Mouse (Mus musculus) heart, embryonic 15.5 days (tissue): ENCODE measurements around the gene Atm. TPM values are rescaled to one million over a fixed set of nuclear protein-coding genes. Genes with fewer than 3 reads are reported as not detected.
A peak's percentile ranks its signal among the peaks of the same experiment; 100 is the strongest.

Experiments
- ATAC-seq: fragments of 200-750 bp; cut with Nextera tagmentation; replicated peaks from 2 replicates; pipeline ENCODE4 v1.8.0; 2017; ENCODE audit warnings: low read depth, moderate TSS enrichment; ENCODE audit not compliant: insufficient number of reproducible peaks, insufficient read depth, low FRiP score
- H3K27ac ChIP-seq: fragments of 300-500 bp; sonication (generic); 2 replicates; pipeline ENCODE4 v1.5.1; 2015; ENCODE audit warnings: mild to moderate bottlenecking, inconsistent platforms
- H3K27me3 ChIP-seq: fragments of 300-500 bp; sonication (generic); 2 replicates; pipeline ENCODE4 v1.6.1; 2015; ENCODE audit warnings: inconsistent platforms
- H3K36me3 ChIP-seq: fragments of 300-500 bp; sonication (generic); 2 replicates; pipeline ENCODE4 v1.6.1; 2015; ENCODE audit warnings: mild to moderate bottlenecking, inconsistent platforms
- H3K4me1 ChIP-seq: fragments of 300-500 bp; sonication (generic); replicated peaks from 2 replicates; pipeline ENCODE4 v1.6.1; 2015; ENCODE audit warnings: inconsistent platforms
- H3K4me2 ChIP-seq: fragments of 300-500 bp; sonication (generic); 2 replicates; pipeline ENCODE4 v1.6.1; 2015; ENCODE audit warnings: inconsistent platforms, mild to moderate bottlenecking, moderate library complexity
- H3K4me3 ChIP-seq: fragments of 300-500 bp; sonication (generic); 2 replicates; pipeline ENCODE4 v1.5.1; 2015; ENCODE audit warnings: mild to moderate bottlenecking, inconsistent platforms
- H3K9ac ChIP-seq: fragments of 300-500 bp; sonication (generic); 2 replicates; pipeline ENCODE4 v1.6.1; 2015; ENCODE audit warnings: mild to moderate bottlenecking, inconsistent platforms
- H3K9me3 ChIP-seq: fragments of 300-500 bp; sonication (generic); replicated peaks from 2 replicates; pipeline ENCODE4 v1.6.1; 2016; ENCODE audit warnings: inconsistent platforms
- WGBS: fragments of 180-500 bp; shearing (Covaris S2); methylation state at CpG from one replicate; pipeline ENCODE4 v1.1.7; 2015; ENCODE audit warnings: mixed read lengths; 5-methylcytosine and 5-hydroxymethylcytosine counted together
- polyA plus RNA-seq: library from polyadenylated mRNA; unstranded; fragments of >200 nt; fragmentation: Nextera tagmentation; extraction: Ambion mirVana; gene quantifications from 2 replicates; pipeline ENCODE4 v1.2.1, GENCODE M21; 2015

The Atm gene
- 7.3 and 8.6 TPM in 2 replicates for polyA plus RNA-seq

DNA sequence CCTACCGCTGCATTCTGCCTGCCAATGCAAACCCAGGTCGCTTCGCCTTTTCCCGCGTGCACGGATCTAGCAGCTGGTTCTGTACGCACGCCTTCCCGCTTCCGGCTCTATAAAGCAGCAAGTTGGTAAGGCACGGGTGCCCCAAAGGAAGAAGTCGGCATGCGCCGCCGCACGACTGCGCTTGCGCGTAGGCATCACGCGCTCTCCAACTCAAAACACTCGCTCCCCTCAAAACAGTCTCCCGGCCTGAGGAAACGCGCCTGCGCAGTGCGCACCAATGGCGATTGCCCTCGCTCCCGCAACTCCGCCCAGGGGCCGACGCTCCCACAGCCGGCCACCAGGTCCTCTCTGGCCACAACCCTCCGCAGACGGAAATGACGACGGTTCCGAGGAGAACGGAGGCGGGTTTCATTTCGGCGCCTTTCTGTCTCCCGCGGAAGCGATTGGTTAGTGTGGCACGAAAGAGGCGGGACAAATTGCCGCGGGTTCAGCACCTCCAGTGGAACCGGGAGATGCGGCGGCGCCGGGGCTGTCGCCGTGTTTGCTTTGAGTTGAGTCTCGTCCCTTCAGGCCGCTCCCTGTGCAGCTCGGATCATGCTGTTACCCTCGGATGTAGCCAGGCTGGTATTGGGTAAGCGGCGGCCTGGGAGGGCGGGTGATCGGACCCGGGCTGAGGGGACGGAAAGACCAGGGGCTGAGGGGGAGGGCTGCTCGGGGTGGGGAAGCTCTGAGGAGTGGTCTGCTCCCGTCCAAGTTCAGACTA is at the start of gene Atm, which contains the start of gene Npat:
TSS of gene Atm (minus strand) at position 183 of the 763 bp plus-strand sequence.
TSS of gene Npat (plus strand) at position 490 of the 763 bp plus-strand sequence.
- Histone ChIP-seq H3K9ac (peak within 1 kb of the TSS; percentile 92), H3K9me3 (no peaks in the 10 kb centered on the region), H3K27me3 (no peaks in the 10 kb centered on the region), H3K4me1 (peaks cover 14% of the 10 kb centered on the region), H3K4me3 (peak within 1 kb of the TSS; percentile 84), H3K27ac (peak within 1 kb of the TSS; percentile 93), H3K36me3 (peaks cover 9% of the 10 kb centered on the region; the same call in 1 of the 2 replicates), H3K4me2 (peak within 1 kb of the TSS; percentile 91)
- ATAC-seq = peak; percentile 99
- under 1% methylated on average over 69 of the region's 69 CpGs for WGBS

DNA sequence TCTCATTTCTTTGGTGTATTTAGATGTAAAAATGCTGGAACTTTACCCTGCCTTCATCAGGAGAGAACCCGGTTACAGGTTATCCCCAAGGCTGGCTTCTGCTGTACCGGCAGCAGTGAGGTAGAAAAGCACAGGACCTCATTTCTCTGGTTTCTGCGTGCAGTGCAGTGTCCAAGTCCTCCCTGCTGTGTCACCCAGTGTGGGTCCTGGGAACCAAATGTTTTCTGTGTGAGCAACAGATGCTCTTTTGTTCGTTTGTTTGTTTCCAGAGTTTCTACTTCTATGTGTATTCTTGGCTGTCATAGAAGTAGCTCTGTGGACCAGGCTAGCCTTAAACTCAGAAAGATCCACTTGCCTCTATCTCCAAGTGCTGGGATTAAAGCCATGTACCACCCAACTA is 45.3 kb upstream of the Atm start:
- no peaks in the 10 kb centered on the region for H3K9me3 ChIP-seq
- peaks cover 80% of the 10 kb centered on the region for H3K36me3 ChIP-seq
- no peak overlapping the region for H3K9ac ChIP-seq
- no peaks in the 10 kb centered on the region for H3K4me1 ChIP-seq
- no peak overlapping the region for H3K4me2 ChIP-seq
- ATAC-seq = no peak
- 87% methylated on average over 4 of the region's 4 CpGs for WGBS
- no peak overlapping the region for H3K27ac ChIP-seq
- H3K27me3 ChIP-seq = no peaks in the 10 kb centered on the region
- no peak overlapping the region for H3K4me3 ChIP-seq

DNA sequence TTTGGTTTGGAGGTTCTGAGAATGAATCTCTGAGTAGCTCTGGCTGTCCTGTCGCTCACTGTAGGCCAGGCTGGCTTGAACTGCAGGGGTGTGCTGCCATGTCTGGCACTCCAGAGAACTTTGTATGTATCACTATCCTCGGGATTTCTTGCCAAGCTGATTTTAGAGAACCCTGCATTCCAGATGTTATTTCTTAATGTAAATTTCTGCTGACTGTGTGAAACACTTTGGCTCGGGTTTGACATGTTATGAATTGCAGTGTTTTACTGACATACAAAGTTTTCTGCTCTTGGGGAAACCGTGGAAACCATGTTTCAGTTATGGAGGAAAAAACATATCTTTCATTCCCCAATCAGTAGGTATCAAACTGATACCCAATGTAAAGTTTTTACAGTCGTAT is 39.2 kb upstream of the Atm start:
- peaks cover 51% of the 10 kb centered on the region for H3K36me3 ChIP-seq
- ATAC-seq = no peak
- H3K4me1 ChIP-seq = no peaks in the 10 kb centered on the region
- H3K27me3 ChIP-seq = no peaks in the 10 kb centered on the region
- no peak overlapping the region for H3K27ac ChIP-seq
- H3K4me2 ChIP-seq = no peak overlapping the region
- 79% methylated on average over 5 of the region's 5 CpGs for WGBS
- no peaks in the 10 kb centered on the region for H3K9me3 ChIP-seq
- no peak overlapping the region for H3K4me3 ChIP-seq
- no peak overlapping the region for H3K9ac ChIP-seq

DNA sequence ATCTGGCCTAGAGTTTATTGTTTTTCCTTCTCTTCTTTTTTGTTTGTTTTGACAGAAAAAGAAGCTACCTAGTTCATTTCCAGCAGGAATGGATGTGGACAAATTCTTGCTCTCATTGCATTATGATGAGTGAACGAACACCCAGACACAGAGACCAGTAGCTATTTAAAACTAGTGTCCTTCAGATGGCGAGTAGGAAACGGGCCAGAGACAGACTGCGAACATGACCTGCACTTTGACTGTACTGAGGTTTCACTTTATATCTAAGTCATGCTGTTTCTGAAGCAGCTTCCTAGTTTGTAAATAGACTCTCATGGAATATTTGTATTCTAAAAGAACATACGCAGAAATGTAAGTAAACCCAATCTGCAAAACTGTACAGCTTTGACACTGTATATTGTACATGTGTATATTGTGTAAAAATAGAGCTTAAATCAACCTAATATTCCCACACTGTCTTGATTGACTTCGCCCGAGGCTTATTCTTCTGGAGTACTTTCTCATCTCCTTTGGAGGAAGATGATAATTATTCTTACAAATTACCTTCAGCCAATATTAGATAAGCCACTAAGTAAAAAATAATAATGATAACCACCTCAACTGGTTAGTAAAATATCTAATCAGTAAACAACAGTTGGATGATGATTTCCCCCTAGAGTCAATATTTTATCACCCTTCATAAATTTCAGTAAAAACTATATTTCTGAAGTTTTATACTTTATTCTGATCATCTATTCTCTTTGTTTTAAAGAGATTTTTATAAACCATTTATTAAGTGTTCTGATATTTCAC is 36.2 kb upstream of the Atm start:
- Histone ChIP-seq H3K9me3 (no peaks in the 10 kb centered on the region), H3K4me2 (no peak overlapping the region), H3K36me3 (peaks cover 51% of the 10 kb centered on the region), H3K27ac (no peak overlapping the region), H3K4me1 (no peaks in the 10 kb centered on the region), H3K27me3 (no peaks in the 10 kb centered on the region), H3K4me3 (no peak overlapping the region), H3K9ac (no peak overlapping the region)
- 71% methylated on average over 7 of the region's 7 CpGs for WGBS
- no peak for ATAC-seq

DNA sequence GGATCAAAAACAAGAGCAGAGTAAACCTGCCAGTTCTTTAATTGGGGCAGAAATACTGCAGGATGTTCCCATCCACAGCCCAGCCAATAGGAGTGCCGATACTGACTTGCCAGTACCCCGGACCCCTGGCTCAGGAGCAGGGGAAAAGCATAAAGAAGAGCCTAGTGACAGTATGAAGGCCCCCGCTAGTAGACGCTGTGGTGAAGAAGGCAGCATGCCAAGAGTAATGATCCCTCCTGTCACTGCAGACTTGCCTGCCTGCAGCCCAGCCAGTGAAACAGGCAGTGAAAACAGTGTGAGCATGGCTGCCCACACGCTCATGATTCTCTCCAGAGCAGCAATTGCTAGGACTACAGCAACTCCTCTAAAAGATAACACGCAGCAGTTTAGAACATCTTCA is 34.1 kb upstream of the Atm start:
- H3K4me2 ChIP-seq = no peak overlapping the region
- no peaks in the 10 kb centered on the region for H3K27me3 ChIP-seq
- no peak for ATAC-seq
- no peak overlapping the region for H3K9ac ChIP-seq
- WGBS = 78% methylated on average over 6 of the region's 6 CpGs
- H3K9me3 ChIP-seq = no peaks in the 10 kb centered on the region
- H3K4me3 ChIP-seq = no peak overlapping the region
- no peaks in the 10 kb centered on the region for H3K4me1 ChIP-seq
- no peak overlapping the region for H3K27ac ChIP-seq
- peaks cover 66% of the 10 kb centered on the region for H3K36me3 ChIP-seq

DNA sequence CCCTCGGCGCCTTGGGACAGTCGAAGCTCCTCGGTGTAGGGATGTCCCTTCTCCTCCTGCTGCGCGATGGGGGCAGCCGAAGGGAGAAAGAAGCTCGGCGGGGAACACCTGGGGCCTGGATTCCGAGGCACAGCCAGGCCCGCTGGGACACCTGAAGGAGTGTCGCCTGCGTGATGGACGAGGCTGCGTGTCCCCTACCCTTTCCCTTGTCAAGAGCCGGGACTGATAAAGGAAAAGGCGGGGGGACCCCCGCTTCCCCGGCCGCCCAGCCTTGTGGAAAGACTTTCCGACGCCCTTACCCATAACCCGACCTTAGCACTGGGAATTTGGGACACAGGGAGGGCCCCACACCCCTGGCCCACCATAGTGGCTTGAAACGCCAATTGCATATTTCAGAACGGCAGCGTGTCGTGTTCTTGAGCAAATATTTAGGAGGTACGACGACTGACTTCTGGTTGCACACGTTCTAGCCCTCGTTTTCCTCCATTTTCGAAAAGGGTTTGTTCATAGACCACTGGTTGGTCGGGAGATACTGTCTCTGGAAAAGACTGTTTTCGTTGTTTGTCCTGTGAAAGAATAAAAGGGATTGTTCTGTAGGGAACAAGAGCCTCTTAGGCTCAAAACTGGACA is 911 bp upstream of the Atm start:
- H3K27me3 ChIP-seq = no peaks in the 10 kb centered on the region
- H3K9ac ChIP-seq = peak overlapping the region; percentile 92
- H3K36me3 ChIP-seq = peaks cover 7% of the 10 kb centered on the region; the same call in 1 of the 2 replicates
- peak overlapping the region; percentile 84 for H3K4me3 ChIP-seq
- peak; percentile 18 for ATAC-seq
- whole genome bisulfite sequencing = under 1% methylated on average over 32 of the region's 34 CpGs
- peak overlapping the region; percentile 93 for H3K27ac ChIP-seq
- no peaks in the 10 kb centered on the region for H3K9me3 ChIP-seq
- peak overlapping the region; percentile 82 for H3K4me2 ChIP-seq
- peaks cover 14% of the 10 kb centered on the region for H3K4me1 ChIP-seq

DNA sequence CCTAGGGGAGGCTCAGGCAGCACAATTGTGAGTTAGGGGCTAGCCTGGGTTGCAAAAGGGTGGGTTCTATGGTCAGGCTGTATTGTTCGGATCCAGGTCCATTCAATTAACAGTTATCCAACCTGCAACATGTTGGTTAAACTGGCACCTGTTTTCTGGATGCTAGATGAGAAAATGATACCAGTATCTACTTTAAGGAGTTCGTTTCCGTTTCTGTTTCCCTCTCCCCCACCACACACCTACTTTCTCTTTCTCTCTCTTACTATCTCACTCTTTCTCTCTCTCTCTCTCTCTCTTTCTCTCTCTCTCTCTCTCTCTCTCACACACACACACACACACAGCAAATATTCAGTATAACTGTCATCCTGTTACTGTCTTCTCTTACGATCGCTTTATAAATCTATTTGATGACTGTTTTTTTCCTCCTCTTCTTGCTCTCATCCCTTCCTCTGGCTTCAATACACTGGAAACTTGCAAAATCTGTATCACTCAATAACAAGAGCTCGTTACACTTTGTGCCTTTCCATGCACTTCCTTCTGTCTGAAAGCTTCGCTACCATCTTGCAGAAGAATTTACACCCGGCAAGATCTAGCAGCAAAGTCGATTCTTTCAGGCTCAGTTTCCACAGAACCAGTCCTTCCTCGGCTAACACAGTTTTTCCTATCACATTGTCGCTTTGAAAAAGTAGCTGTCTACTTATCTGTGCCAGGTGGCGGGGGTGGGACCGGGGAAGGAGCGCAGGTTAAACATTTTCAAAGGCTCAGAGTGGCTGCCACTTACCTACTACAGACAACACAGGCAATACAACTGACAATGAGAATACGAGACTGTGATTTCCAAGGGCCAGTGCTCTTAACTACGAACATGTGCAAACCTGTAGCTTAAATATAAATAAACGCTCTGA is 872 bp downstream of the Atm start:
- peaks cover 18% of the 10 kb centered on the region; the same call in 1 of the 2 replicates for H3K36me3 ChIP-seq
- no peaks in the 10 kb centered on the region for H3K9me3 ChIP-seq
- WGBS = 11% methylated on average over 17 of the region's 17 CpGs
- H3K27ac ChIP-seq = peak overlapping the region; percentile 87
- no peak for ATAC-seq
- peak overlapping the region; percentile 91 for H3K4me2 ChIP-seq
- peak overlapping the region; percentile 71 for H3K9ac ChIP-seq
- peaks cover 14% of the 10 kb centered on the region for H3K4me1 ChIP-seq
- no peaks in the 10 kb centered on the region for H3K27me3 ChIP-seq
- H3K4me3 ChIP-seq = peak overlapping the region; percentile 84

DNA sequence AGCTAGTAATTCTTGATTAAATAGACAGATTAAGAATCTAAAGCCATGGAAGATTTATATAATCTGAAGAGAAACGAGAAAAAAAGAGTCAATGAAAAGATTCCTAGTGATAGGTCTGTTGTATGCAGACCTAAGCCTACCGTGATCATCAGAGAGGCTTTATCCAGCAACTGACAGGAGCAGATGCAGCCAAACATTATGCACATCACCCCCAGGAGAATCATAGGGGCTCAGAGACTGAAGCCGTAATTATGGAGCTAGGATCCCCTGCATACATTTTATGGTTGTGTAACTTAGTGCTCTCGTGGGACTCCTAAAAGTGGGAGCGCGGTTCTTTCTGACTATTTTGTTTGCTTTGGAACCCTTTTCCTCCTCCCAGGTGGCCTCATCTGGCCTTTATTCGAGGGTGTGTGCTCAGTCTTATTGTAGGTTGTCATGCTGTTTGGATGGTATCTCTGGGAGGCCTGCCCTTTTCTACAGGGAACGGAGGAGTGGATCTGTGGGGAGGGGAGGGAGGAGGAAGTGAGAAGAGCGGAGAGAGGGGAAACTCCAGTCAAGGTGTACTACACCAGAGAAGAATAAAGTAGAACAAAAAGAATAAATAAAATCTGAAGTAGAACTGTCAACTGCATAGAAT is 19.0 kb downstream of the Atm start:
- 68% methylated on average over 9 of the region's 9 CpGs for whole genome bisulfite sequencing
- no peak overlapping the region for H3K27ac ChIP-seq
- no peak overlapping the region for H3K4me3 ChIP-seq
- H3K27me3 ChIP-seq = no peaks in the 10 kb centered on the region
- H3K9ac ChIP-seq = no peak overlapping the region
- H3K9me3 ChIP-seq = no peaks in the 10 kb centered on the region
- H3K36me3 ChIP-seq = peaks cover 19% of the 10 kb centered on the region
- no peaks in the 10 kb centered on the region for H3K4me1 ChIP-seq
- no peak overlapping the region for H3K4me2 ChIP-seq
- ATAC-seq = no peak

DNA sequence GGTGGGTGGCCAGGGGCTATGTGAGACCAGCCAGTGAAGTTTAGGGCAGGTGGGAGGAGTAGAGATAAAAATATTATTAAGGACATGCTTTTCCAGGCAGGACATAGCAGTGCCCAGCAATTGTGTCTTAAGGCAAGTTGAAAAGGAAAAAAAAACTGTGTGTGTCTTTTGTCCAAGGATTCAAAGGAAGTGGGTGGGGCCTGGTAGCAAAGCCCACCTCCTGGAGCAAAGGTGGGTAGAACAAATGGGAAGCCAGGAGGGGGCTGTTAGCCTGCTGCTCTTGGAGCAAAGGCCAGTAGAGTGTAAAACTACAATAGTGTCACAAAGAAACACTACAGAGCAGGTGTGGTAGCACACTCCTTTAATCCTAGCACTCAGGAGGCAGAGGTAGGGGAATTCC is 22.4 kb downstream of the Atm start:
- Histone ChIP-seq H3K4me3 (no peak overlapping the region), H3K9me3 (no peaks in the 10 kb centered on the region), H3K4me2 (no peak overlapping the region), H3K9ac (no peak overlapping the region), H3K27me3 (no peaks in the 10 kb centered on the region), H3K4me1 (no peaks in the 10 kb centered on the region), H3K27ac (no peak overlapping the region), H3K36me3 (peaks cover 16% of the 10 kb centered on the region)
- ATAC-seq = no peak

DNA sequence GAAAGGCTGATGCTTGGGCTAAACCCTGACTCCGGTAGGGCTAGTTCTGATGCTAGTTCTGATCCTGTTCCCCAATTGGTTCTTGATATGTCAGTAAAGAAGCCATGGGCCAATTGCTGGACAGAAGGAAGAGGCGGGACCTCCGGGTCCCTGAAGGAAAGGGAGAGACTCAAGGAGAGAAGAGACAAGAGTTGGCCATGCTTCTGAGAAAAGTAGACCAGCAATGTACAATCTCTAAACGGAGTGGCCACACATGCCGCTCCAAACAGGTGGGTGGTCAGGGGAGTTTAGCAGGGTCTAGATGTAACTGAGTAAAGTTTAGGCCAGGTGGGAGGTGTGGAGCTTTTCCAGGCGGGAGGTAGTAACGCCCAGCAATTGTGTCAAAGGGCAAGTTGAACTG is 28.5 kb downstream of the Atm start:
- Histone ChIP-seq H3K4me1 (no peaks in the 10 kb centered on the region), H3K36me3 (peaks cover 10% of the 10 kb centered on the region; the same call in 1 of the 2 replicates), H3K4me2 (no peak overlapping the region), H3K9ac (no peak overlapping the region), H3K27me3 (no peaks in the 10 kb centered on the region), H3K4me3 (no peak overlapping the region), H3K27ac (no peak overlapping the region), H3K9me3 (no peaks in the 10 kb centered on the region)
- ATAC-seq = no peak
- WGBS = 86% methylated on average over 7 of the region's 7 CpGs
